14 mouse cellular contexts compared by ENCODE assay signal in the genomic region with DNA sequence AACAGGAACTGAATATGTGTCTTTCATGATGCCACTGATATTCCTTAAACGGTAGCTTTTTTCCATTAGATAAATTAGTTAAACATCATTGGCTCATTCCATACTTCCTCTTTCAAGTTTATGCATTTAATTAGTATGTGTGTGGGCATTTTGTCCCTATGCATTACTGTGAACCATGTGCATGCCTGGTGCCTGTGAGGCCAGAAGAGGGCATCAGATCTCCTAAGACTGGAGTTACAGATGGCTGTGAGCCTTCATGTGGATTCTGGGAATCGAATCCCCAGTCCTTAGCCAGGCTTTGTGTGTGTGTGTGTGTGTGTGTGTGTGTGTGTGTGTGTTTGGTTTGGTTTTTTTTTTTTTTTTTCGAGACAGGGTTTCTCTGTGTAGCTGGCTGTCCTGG. TPM values are rescaled to one million over a fixed set of nuclear protein-coding genes. Genes with fewer than 3 reads are reported as not detected.
DNase-seq lines count a peak whose midpoint lies in the region; ATAC-seq and TF ChIP-seq lines count a peak whose summit lies in the region.
"Had no signal": no experiment of that assay in that cellular context is flagged by ENCODE, and none has a peak within 500 bp of the region (broad histone marks: within the 10 kb centered on the region; RNA-seq: fewer than 3 reads in every experiment).

No protein-coding gene starts in this region.

- no peak overlapping the region for H3K4me2 ChIP-seq in hindbrain, postnatal 0 days (ENCODE audit: low read depth, low read length)
- no peak overlapping the region for H3K4me2 ChIP-seq in hindbrain, embryonic 16.5 days (ENCODE audit: low read length)
- no peak overlapping the region for H3K4me2 ChIP-seq in midbrain, embryonic 11.5 days
- H3K4me2 ChIP-seq in midbrain, embryonic 14.5 days (ENCODE audit: low read length): no peak overlapping the region
- H3K4me2 ChIP-seq: limb, embryonic 13.5 days; stomach, embryonic 15.5 days had no signal

- no peak overlapping the region for H3K9ac ChIP-seq in hindbrain, postnatal 0 days (replicated peaks; ENCODE audit: low read length)
- H3K9ac ChIP-seq in hindbrain, embryonic 16.5 days (ENCODE audit: low read depth, low read length): no peak overlapping the region
- no peak overlapping the region for H3K9ac ChIP-seq in midbrain, embryonic 11.5 days (ENCODE audit: low read length)
- no peak overlapping the region for H3K9ac ChIP-seq in midbrain, embryonic 14.5 days (replicated peaks; ENCODE audit: low read length)
- H3K9ac ChIP-seq: limb, embryonic 13.5 days; stomach, embryonic 15.5 days had no signal

- ATAC-seq in hindbrain, postnatal 0 days: no peak
- ATAC-seq in hindbrain, embryonic 16.5 days: no peak
- 0 out of 2 replicates have a peak, but pooled peaks have one; percentile 27 for ATAC-seq in midbrain, embryonic 11.5 days (ENCODE audit: low FRiP score)
- ATAC-seq in midbrain, embryonic 14.5 days (ENCODE audit: low FRiP score, low TSS enrichment): no peak

- no peak overlapping the region for H3K4me3 ChIP-seq in hindbrain, postnatal 0 days (ENCODE audit: low read length)
- H3K4me3 ChIP-seq in hindbrain, embryonic 16.5 days (ENCODE audit: low read length): no peak overlapping the region
- H3K4me3 ChIP-seq in midbrain, embryonic 11.5 days (ENCODE audit: low read depth, low read length): no peak overlapping the region
- no peak overlapping the region for H3K4me3 ChIP-seq in midbrain, embryonic 14.5 days (replicated peaks; ENCODE audit: low read depth, low read length)
- H3K4me3 ChIP-seq: limb, embryonic 13.5 days; midbrain, embryonic 10.5 days; stomach, embryonic 15.5 days had no signal

- H3K27ac ChIP-seq in hindbrain, postnatal 0 days: no peak overlapping the region
- H3K27ac ChIP-seq in hindbrain, embryonic 16.5 days (ENCODE audit: low read depth, low read length): no peak overlapping the region
- H3K27ac ChIP-seq in midbrain, embryonic 11.5 days (ENCODE audit: low read depth, low read length): no peak overlapping the region
- H3K27ac ChIP-seq in midbrain, embryonic 14.5 days (replicated peaks; ENCODE audit: low read depth, low read length): no peak overlapping the region
- H3K27ac ChIP-seq: limb, embryonic 13.5 days; midbrain, embryonic 10.5 days; stomach, embryonic 15.5 days had no signal

- WGBS in hindbrain, postnatal 0 days: 76% methylated on average over 3 of the region's 3 CpGs
- 71% methylated on average over 3 of the region's 3 CpGs for WGBS in hindbrain, embryonic 16.5 days
- 67% methylated on average over 3 of the region's 3 CpGs for WGBS in midbrain, embryonic 11.5 days
- 81% methylated on average over 3 of the region's 3 CpGs for WGBS in midbrain, embryonic 14.5 days

- no peak for DNase-seq in hindbrain, postnatal 0 days (ENCODE audit: low spot score)
- no peak for DNase-seq in midbrain, embryonic 11.5 days (ENCODE audit: low spot score, missing footprints)
- no peak for DNase-seq in midbrain, embryonic 14.5 days
- peak; percentile 28 for DNase-seq in NIH3T3 (ENCODE audit: low read depth)
- DNase-seq in retina, postnatal 1 day: peak; percentile 20
- DNase-seq in thymus, adult 18-20 months: no peak
- no peak for DNase-seq in layer of hippocampus, postnatal 25 days (ENCODE audit: extremely low spot score in 1 of 2, low spot score in 1 of 2)
- DNase-seq: cerebellum, adult 9-10 months; heart, postnatal 36 days; thymus, postnatal 4 days had no signal

- H3K4me1 ChIP-seq in hindbrain, postnatal 0 days (ENCODE audit: insufficient read depth, low read length): no peaks in the 10 kb centered on the region
- H3K4me1 ChIP-seq in hindbrain, embryonic 16.5 days (ENCODE audit: control insufficient read depth, insufficient read depth, low read depth, low read length): no peaks in the 10 kb centered on the region
- no peaks in the 10 kb centered on the region for H3K4me1 ChIP-seq in midbrain, embryonic 11.5 days (ENCODE audit: control insufficient read depth, insufficient read depth, low read length)
- no peaks in the 10 kb centered on the region for H3K4me1 ChIP-seq in midbrain, embryonic 14.5 days (ENCODE audit: control insufficient read depth, insufficient read depth, low read length)
- H3K4me1 ChIP-seq: limb, embryonic 13.5 days; stomach, embryonic 15.5 days had no signal

- H3K27me3 ChIP-seq in hindbrain, postnatal 0 days (ENCODE audit: insufficient read depth, low read length): no peaks in the 10 kb centered on the region
- H3K27me3 ChIP-seq in hindbrain, embryonic 16.5 days (replicated peaks; ENCODE audit: control insufficient read depth, insufficient read depth, low read length): no peaks in the 10 kb centered on the region
- H3K27me3 ChIP-seq in midbrain, embryonic 11.5 days (ENCODE audit: control insufficient read depth, insufficient read depth, low read length): no peaks in the 10 kb centered on the region
- H3K27me3 ChIP-seq in midbrain, embryonic 14.5 days (ENCODE audit: control insufficient read depth, insufficient read depth, low read length): no peaks in the 10 kb centered on the region
- H3K27me3 ChIP-seq: limb, embryonic 13.5 days; stomach, embryonic 15.5 days had no signal

- H3K36me3 ChIP-seq in hindbrain, postnatal 0 days (ENCODE audit: insufficient read depth, low read length): no peaks in the 10 kb centered on the region
- no peaks in the 10 kb centered on the region for H3K36me3 ChIP-seq in hindbrain, embryonic 16.5 days (ENCODE audit: control insufficient read depth, insufficient read depth, low read length)
- H3K36me3 ChIP-seq in midbrain, embryonic 11.5 days (ENCODE audit: control insufficient read depth, insufficient read depth, low read length): no peaks in the 10 kb centered on the region
- H3K36me3 ChIP-seq in midbrain, embryonic 14.5 days (ENCODE audit: control insufficient read depth, insufficient read depth, low read length): no peaks in the 10 kb centered on the region
- H3K36me3 ChIP-seq: limb, embryonic 13.5 days; midbrain, embryonic 10.5 days; stomach, embryonic 15.5 days had no signal

- H3K9me3 ChIP-seq in hindbrain, postnatal 0 days (ENCODE audit: low read length): no peaks in the 10 kb centered on the region
- no peaks in the 10 kb centered on the region for H3K9me3 ChIP-seq in hindbrain, embryonic 16.5 days (ENCODE audit: control insufficient read depth, low read length)
- no peaks in the 10 kb centered on the region for H3K9me3 ChIP-seq in midbrain, embryonic 11.5 days (ENCODE audit: control insufficient read depth, low read length)
- no peaks in the 10 kb centered on the region for H3K9me3 ChIP-seq in midbrain, embryonic 14.5 days (ENCODE audit: control insufficient read depth, low read length)
- H3K9me3 ChIP-seq: limb, embryonic 13.5 days; midbrain, embryonic 10.5 days; stomach, embryonic 15.5 days had no signal

- peak; percentile 41 for TF ChIP-seq CTCF in hindbrain, postnatal 0 days (IDR thresholded peaks at IDR 0.05; ENCODE audit: low read depth)

RNA-seq across cellular contexts. Expression of gene Fez1, which starts 7.2 kb away (rescaled TPM):
- total RNA-seq in hindbrain, postnatal 0 days (2014; rRNA removed): 237 and 300 TPM in 2 replicates
- 464 and 483 TPM in 2 replicates for polyA plus RNA-seq in hindbrain, postnatal 0 days (2015; fragmentation: Nextera tagmentation; extraction: Ambion mirVana)
- 552 and 573 TPM in 2 replicates for polyA plus RNA-seq in hindbrain, embryonic 16.5 days (2015; fragmentation: Nextera tagmentation; extraction: Ambion mirVana)
- polyA plus RNA-seq in midbrain, embryonic 11.5 days (2014; fragmentation: Nextera tagmentation; extraction: Ambion mirVana): 385 and 411 TPM in 2 replicates
- 576 and 626 TPM in 2 replicates for polyA plus RNA-seq in midbrain, embryonic 14.5 days (2014; fragmentation: Nextera tagmentation; extraction: Ambion mirVana)
- 100 to 1,000 TPM; 301 to 329 TPM for total RNA-seq in layer of hippocampus, postnatal 25 days (2021)

RNA-seq across cellular contexts. Expression of gene Ei24, which starts 17.3 kb away (rescaled TPM):
- 85.0 and 93.2 TPM in 2 replicates for total RNA-seq in hindbrain, postnatal 0 days (2014; rRNA removed)
- 105 and 107 TPM in 2 replicates for polyA plus RNA-seq in hindbrain, postnatal 0 days (2015; fragmentation: Nextera tagmentation; extraction: Ambion mirVana)
- polyA plus RNA-seq in hindbrain, embryonic 16.5 days (2015; fragmentation: Nextera tagmentation; extraction: Ambion mirVana): 125 and 128 TPM in 2 replicates
- polyA plus RNA-seq in midbrain, embryonic 11.5 days (2014; fragmentation: Nextera tagmentation; extraction: Ambion mirVana): 70.3 TPM in 2 replicates
- polyA plus RNA-seq in midbrain, embryonic 14.5 days (2014; fragmentation: Nextera tagmentation; extraction: Ambion mirVana): 80.5 and 103 TPM in 2 replicates
- total RNA-seq in layer of hippocampus, postnatal 25 days (2021): 100 to 1,000 TPM; 101 to 104 TPM

RNA-seq across cellular contexts. Expression of gene Stt3a, which starts 47.0 kb away (rescaled TPM):
- 67.4 and 80.1 TPM in 2 replicates for total RNA-seq in hindbrain, postnatal 0 days (2014; rRNA removed)
- 74.1 and 81.1 TPM in 2 replicates for polyA plus RNA-seq in hindbrain, postnatal 0 days (2015; fragmentation: Nextera tagmentation; extraction: Ambion mirVana)
- polyA plus RNA-seq in hindbrain, embryonic 16.5 days (2015; fragmentation: Nextera tagmentation; extraction: Ambion mirVana): 86.5 and 95.3 TPM in 2 replicates
- polyA plus RNA-seq in midbrain, embryonic 11.5 days (2014; fragmentation: Nextera tagmentation; extraction: Ambion mirVana): 155 and 175 TPM in 2 replicates
- 66.0 and 90.4 TPM in 2 replicates for polyA plus RNA-seq in midbrain, embryonic 14.5 days (2014; fragmentation: Nextera tagmentation; extraction: Ambion mirVana)
- total RNA-seq in layer of hippocampus, postnatal 25 days (2021): 10 to 100 TPM; 66.8 to 84.0 TPM

Comparison
In these comparisons a context has a peak if more than half of its experiments do, and no peak if none do; other contexts are left out.
1. DNase-seq: peak in NIH3T3 (single experiment) and retina, postnatal 1 day (single experiment); none in hindbrain, postnatal 0 days (single experiment), midbrain, embryonic 11.5 days (single experiment), midbrain, embryonic 14.5 days (single experiment), thymus, adult 18-20 months (0 of 2) and layer of hippocampus, postnatal 25 days (0 of 2).